Mouse (Mus musculus) brain, embryonic 14.5 days (tissue): Measurements from ENCODE around the gene Gpr15.

Experiments
- CTCF ChIP-seq: fragments of 200-500 bp; IDR thresholded peaks from 2 replicates; pipeline ENCODE4 v1.5.1; 2012; ENCODE audit warnings: inconsistent platforms, mild to moderate bottlenecking, moderate library complexity, borderline replicate concordance; ENCODE audit not compliant: insufficient read depth, insufficient read length; ENCODE audit errors: extremely low read depth
- POLR2A ChIP-seq: fragments of 200-500 bp; IDR thresholded peaks from 2 replicates; pipeline ENCODE4 v1.6.1; 2012; ENCODE audit warnings: mild to moderate bottlenecking, inconsistent platforms, borderline replicate concordance; ENCODE audit not compliant: poor library complexity, insufficient read depth, insufficient read length, severe bottlenecking; ENCODE audit errors: extremely low read depth

DNA sequence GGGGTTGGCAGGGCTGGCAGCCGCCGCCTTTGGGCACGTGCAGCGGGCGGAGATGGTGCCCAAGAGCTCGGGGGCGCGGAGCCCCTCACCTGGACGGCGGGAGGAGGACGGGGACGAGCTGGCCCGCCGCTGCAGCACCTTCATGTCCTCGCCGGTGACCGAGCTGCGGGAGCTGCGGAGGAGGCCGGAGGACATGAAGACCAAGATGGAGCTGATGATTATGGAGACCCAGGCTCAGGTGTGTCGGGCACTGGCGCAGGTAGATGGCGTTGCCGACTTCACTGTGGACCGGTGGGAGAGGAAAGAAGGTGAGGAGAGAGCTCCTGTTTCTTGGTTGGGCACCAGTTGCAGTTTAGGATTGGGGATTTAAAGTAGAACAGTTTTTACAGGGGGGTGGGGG, 48.2 kb downstream of the Gpr15 start:
- TF ChIP-seq CTCF, result no peak
- TF ChIP-seq POLR2A, result no peak
